Mouse (Mus musculus): ENCODE measurements at regions not wholly inside any gene's neighbourhood (a gene's known extent, or its start where the extent isn't known, plus 50 kb on each side); places are given as distances from the start of the nearest gene placed in this dataset.

GRCm38 (mm10) chr13:52702201-52702611 lies 119.2 kb downstream of the Syk start:
- Histone ChIP-seq H3K4me2 (0 out of 2 replicates have a peak overlapping the region, but pooled peaks have one; percentile 9), H3K4me3 (no peak overlapping the region), H3K27ac (no peak overlapping the region), H3K36me3 (no peaks in the 10 kb centered on the region), H3K9me3 (no peaks in the 10 kb centered on the region), H3K4me1 (0 out of 2 replicates have a peak, but pooled peaks cover 5% of the 10 kb centered on the region), H3K9ac (no peak overlapping the region), H3K27me3 (no peaks in the 10 kb centered on the region)
- ATAC-seq (ENCODE audit: borderline replicate concordance, extremely low read depth, low FRiP score, low TSS enrichment): no peak
- 28% methylated on average over 15 of the region's 15 CpGs for WGBS

- no peak for ATAC-seq (ENCODE audit: borderline replicate concordance, extremely low read depth, low FRiP score, low TSS enrichment)
- no peak overlapping the region for H3K9ac ChIP-seq
- 58% methylated on average over 12 of the region's 12 CpGs for WGBS
Observed at GRCm38 (mm10) chr13:52703401-52704164, 120.6 kb downstream of the Syk start.

GRCm38 (mm10) chr13:52704673-52705072 lies 121.7 kb downstream of the Syk start:
- Histone ChIP-seq H3K27ac (no peak overlapping the region), H3K9me3 (no peaks in the 10 kb centered on the region), H3K27me3 (no peaks in the 10 kb centered on the region), H3K4me1 (0 out of 2 replicates have a peak, but pooled peaks cover 5% of the 10 kb centered on the region), H3K4me3 (no peak overlapping the region), H3K4me2 (no peak overlapping the region), H3K36me3 (no peaks in the 10 kb centered on the region), H3K9ac (no peak overlapping the region)
- 36% methylated on average over 3 of the region's 3 CpGs for WGBS
- ATAC-seq (ENCODE audit: borderline replicate concordance, extremely low read depth, low FRiP score, low TSS enrichment): no peak

More at GRCm38 (mm10) chr13:52703401-52704164, 120.6 kb downstream of the Syk start:
- H3K27ac ChIP-seq: no peak overlapping the region
- H3K4me1 ChIP-seq: 0 out of 2 replicates have a peak, but pooled peaks cover 5% of the 10 kb centered on the region
- no peaks in the 10 kb centered on the region for H3K36me3 ChIP-seq
- H3K4me3 ChIP-seq: no peak overlapping the region
- no peak overlapping the region for H3K4me2 ChIP-seq
- no peaks in the 10 kb centered on the region for H3K27me3 ChIP-seq
- H3K9me3 ChIP-seq: no peaks in the 10 kb centered on the region

- Histone ChIP-seq H3K4me1 (no peaks in the 10 kb centered on the region), H3K4me3 (no peak overlapping the region), H3K9me3 (no peaks in the 10 kb centered on the region), H3K27me3 (peaks cover 8% of the 10 kb centered on the region; the same call in 1 of the 2 replicates), H3K9ac (no peak overlapping the region), H3K36me3 (no peaks in the 10 kb centered on the region), H3K4me2 (no peak overlapping the region), H3K27ac (no peak overlapping the region)
- no peak for ATAC-seq (ENCODE audit: borderline replicate concordance, extremely low read depth, low FRiP score, low TSS enrichment)
- 64% methylated on average over 5 of the region's 5 CpGs for WGBS
Observed at GRCm38 (mm10) chr13:52709580-52709979, 126.6 kb downstream of the Syk start.

- Histone ChIP-seq H3K9me3 (no peaks in the 10 kb centered on the region), H3K27ac (no peak overlapping the region), H3K27me3 (peaks cover 8% of the 10 kb centered on the region; the same call in 1 of the 2 replicates), H3K4me1 (no peaks in the 10 kb centered on the region), H3K9ac (no peak overlapping the region), H3K4me2 (no peak overlapping the region), H3K36me3 (no peaks in the 10 kb centered on the region), H3K4me3 (no peak overlapping the region)
- ATAC-seq (ENCODE audit: borderline replicate concordance, extremely low read depth, low FRiP score, low TSS enrichment): peak; percentile 57; the same call in 1 of the 2 replicates
- WGBS: 27% methylated on average over 9 of the region's 9 CpGs
Observed at GRCm38 (mm10) chr13:52711713-52712369, 128.9 kb downstream of the Syk start.

GRCm38 (mm10) chr13:52721463-52721862 lies 138.5 kb downstream of the Syk start:
- 81% methylated on average over 6 of the region's 6 CpGs for WGBS
- no peaks in the 10 kb centered on the region for H3K9me3 ChIP-seq
- no peaks in the 10 kb centered on the region for H3K36me3 ChIP-seq
- no peak overlapping the region for H3K4me3 ChIP-seq
- no peak for ATAC-seq (ENCODE audit: borderline replicate concordance, extremely low read depth, low FRiP score, low TSS enrichment)
- H3K27ac ChIP-seq: no peak overlapping the region
- H3K4me1 ChIP-seq: no peaks in the 10 kb centered on the region
- no peaks in the 10 kb centered on the region; the same call in 1 of the 2 replicates for H3K27me3 ChIP-seq
- no peak overlapping the region for H3K9ac ChIP-seq
- H3K4me2 ChIP-seq: no peak overlapping the region

GRCm38 (mm10) chr13:52722718-52723117 lies 139.7 kb downstream of the Syk start:
- WGBS: 75% methylated on average over 3 of the region's 3 CpGs
- H3K4me2 ChIP-seq: no peak overlapping the region
- H3K4me3 ChIP-seq: no peak overlapping the region
- no peaks in the 10 kb centered on the region for H3K36me3 ChIP-seq
- ATAC-seq (ENCODE audit: borderline replicate concordance, extremely low read depth, low FRiP score, low TSS enrichment): no peak
- no peaks in the 10 kb centered on the region for H3K4me1 ChIP-seq
- no peak overlapping the region for H3K9ac ChIP-seq
- H3K27ac ChIP-seq: no peak overlapping the region
- H3K27me3 ChIP-seq: no peaks in the 10 kb centered on the region; the same call in 1 of the 2 replicates
- H3K9me3 ChIP-seq: no peaks in the 10 kb centered on the region

- Histone ChIP-seq H3K4me3 (no peak overlapping the region), H3K9ac (no peak overlapping the region), H3K36me3 (no peaks in the 10 kb centered on the region), H3K4me2 (no peak overlapping the region), H3K27me3 (no peaks in the 10 kb centered on the region), H3K9me3 (no peaks in the 10 kb centered on the region), H3K27ac (no peak overlapping the region), H3K4me1 (no peaks in the 10 kb centered on the region)
- ATAC-seq (ENCODE audit: borderline replicate concordance, extremely low read depth, low FRiP score, low TSS enrichment): no peak
- 37% methylated on average over 10 of the region's 10 CpGs for WGBS
Observed at GRCm38 (mm10) chr13:52726043-52726442, 143.1 kb downstream of the Syk start.

GRCm38 (mm10) chr13:52726525-52726924 lies 143.6 kb downstream of the Syk start:
- no peak for ATAC-seq (ENCODE audit: borderline replicate concordance, extremely low read depth, low FRiP score, low TSS enrichment)
- Histone ChIP-seq H3K4me1 (no peaks in the 10 kb centered on the region), H3K9me3 (no peaks in the 10 kb centered on the region), H3K36me3 (no peaks in the 10 kb centered on the region), H3K4me3 (no peak overlapping the region), H3K27ac (no peak overlapping the region), H3K27me3 (no peaks in the 10 kb centered on the region), H3K9ac (no peak overlapping the region), H3K4me2 (no peak overlapping the region)
- 74% methylated on average over 3 of the region's 3 CpGs for WGBS

- Histone ChIP-seq H3K36me3 (no peaks in the 10 kb centered on the region), H3K4me3 (no peak overlapping the region), H3K4me2 (no peak overlapping the region), H3K4me1 (peaks cover 11% of the 10 kb centered on the region), H3K27me3 (no peaks in the 10 kb centered on the region), H3K9ac (no peak overlapping the region), H3K27ac (peak overlapping the region; percentile 36; the same call in 1 of the 2 replicates), H3K9me3 (no peaks in the 10 kb centered on the region)
- 68% methylated on average over 6 of the region's 6 CpGs for WGBS
- ATAC-seq (ENCODE audit: borderline replicate concordance, extremely low read depth, low FRiP score, low TSS enrichment): no peak
Observed at GRCm38 (mm10) chr13:52735453-52735933, 152.5 kb downstream of the Syk start.

GRCm38 (mm10) chr13:52735934-52736523 lies 153.1 kb downstream of the Syk start:
- Histone ChIP-seq H3K4me1 (peaks cover 11% of the 10 kb centered on the region), H3K27ac (peak overlapping the region; percentile 36), H3K4me2 (no peak overlapping the region), H3K36me3 (no peaks in the 10 kb centered on the region), H3K27me3 (no peaks in the 10 kb centered on the region), H3K9me3 (no peaks in the 10 kb centered on the region), H3K9ac (no peak overlapping the region), H3K4me3 (no peak overlapping the region)
- 39% methylated on average over 19 of the region's 19 CpGs for WGBS
- ATAC-seq (ENCODE audit: borderline replicate concordance, extremely low read depth, low FRiP score, low TSS enrichment): peak; percentile 52; the same call in 1 of the 2 replicates
